Mouse (Mus musculus) MEL (cell line): Measurements from ENCODE around the gene Tnrc6c.

Source experiments
- CTCF ChIP-seq, 3 experiments: IDR thresholded peaks in 2 of 3; conservative IDR thresholded peaks in 1 of 3; 2 replicates each; pipeline ENCODE4 v1.5.1; 2011 to 2012; ENCODE audit warnings: low read length in 3 of 3, low read depth in 2 of 3, mild to moderate bottlenecking in 2 of 3, improper control_type of control experiment in 1 of 3, inconsistent platforms in 1 of 3, mixed read lengths in 1 of 3, moderate library complexity in 1 of 3; ENCODE audit not compliant: control insufficient read depth in 1 of 3, insufficient read depth in 1 of 3, poor library complexity in 1 of 3, severe bottlenecking in 1 of 3
- ZKSCAN1 ChIP-seq: IDR thresholded peaks from 2 replicates; pipeline ENCODE4 v1.6.1; 2012; ENCODE audit warnings: low read depth, mild to moderate bottlenecking, inconsistent platforms, low read length, improper control_type of control experiment, moderate library complexity

- TF ChIP-seq CTCF (IDR thresholded peaks at IDR 0.05 in 2 of 3, conservative IDR thresholded peaks at IDR 0.05 in 1 of 3; ENCODE audit: control insufficient read depth in 1 of 3, insufficient read depth in 1 of 3, low read depth in 2 of 3, low read length in 3 of 3, poor library complexity in 1 of 3, severe bottlenecking in 1 of 3) (no peak), ZKSCAN1 (no peak)
Observed at GRCm38 (mm10) chr11:117774925-117775324, 120.8 kb downstream of the Tnrc6c start.
